Mouse (Mus musculus): ENCODE results near the gene Sft2d1. TPM values are rescaled to one million over a fixed set of nuclear protein-coding genes. Genes with fewer than 3 reads are reported as not detected.

Gene Sft2d1
- polyA plus RNA-seq, 1 experiment, result 70.2 TPM

DNA sequence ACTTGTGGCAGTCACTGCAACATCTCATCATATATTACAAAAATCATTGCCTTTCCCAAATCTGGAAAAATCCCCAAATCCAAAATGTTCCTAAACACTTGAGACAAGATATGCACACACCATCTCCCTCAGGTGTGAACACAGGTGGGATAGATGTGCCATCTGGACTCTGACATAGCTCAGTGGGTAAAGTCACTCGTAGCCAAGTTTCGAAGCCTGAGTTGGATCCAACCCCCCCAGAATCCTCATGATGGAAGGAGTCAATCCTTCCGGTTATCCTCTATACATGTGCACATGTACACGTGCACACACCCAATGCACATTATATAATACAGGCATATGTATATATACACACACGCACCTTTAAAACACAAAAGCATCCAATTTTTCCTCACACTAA, 50.0 kb downstream of the Sft2d1 start:
- H3K27me3 ChIP-seq (replicated peaks; ENCODE audit: control insufficient read depth, insufficient read depth, low read length), result no peaks in the 10 kb centered on the region
- no peaks in the 10 kb centered on the region for H3K36me3 ChIP-seq (ENCODE audit: control insufficient read depth, insufficient read depth, low read length)
- no peak for TF ChIP-seq CTCF (conservative IDR thresholded peaks at IDR 0.05; ENCODE audit: insufficient read depth, insufficient read length, low read depth, low read length)
- no peak for TF ChIP-seq POLR2A (IDR thresholded peaks at IDR 0.05; ENCODE audit: low read depth, low read length)
- no peak overlapping the region for H3K4me3 ChIP-seq (ENCODE audit: insufficient read depth, low read depth, low read length)
- no peak for DNase-seq
- no peak overlapping the region for H3K27ac ChIP-seq (ENCODE audit: insufficient read depth, low read depth, low read length)
- H3K4me1 ChIP-seq (ENCODE audit: control insufficient read depth, insufficient read depth, low read length), result no peaks in the 10 kb centered on the region
- WGBS, result 92% methylated on average over 5 of the region's 5 CpGs

DNA sequence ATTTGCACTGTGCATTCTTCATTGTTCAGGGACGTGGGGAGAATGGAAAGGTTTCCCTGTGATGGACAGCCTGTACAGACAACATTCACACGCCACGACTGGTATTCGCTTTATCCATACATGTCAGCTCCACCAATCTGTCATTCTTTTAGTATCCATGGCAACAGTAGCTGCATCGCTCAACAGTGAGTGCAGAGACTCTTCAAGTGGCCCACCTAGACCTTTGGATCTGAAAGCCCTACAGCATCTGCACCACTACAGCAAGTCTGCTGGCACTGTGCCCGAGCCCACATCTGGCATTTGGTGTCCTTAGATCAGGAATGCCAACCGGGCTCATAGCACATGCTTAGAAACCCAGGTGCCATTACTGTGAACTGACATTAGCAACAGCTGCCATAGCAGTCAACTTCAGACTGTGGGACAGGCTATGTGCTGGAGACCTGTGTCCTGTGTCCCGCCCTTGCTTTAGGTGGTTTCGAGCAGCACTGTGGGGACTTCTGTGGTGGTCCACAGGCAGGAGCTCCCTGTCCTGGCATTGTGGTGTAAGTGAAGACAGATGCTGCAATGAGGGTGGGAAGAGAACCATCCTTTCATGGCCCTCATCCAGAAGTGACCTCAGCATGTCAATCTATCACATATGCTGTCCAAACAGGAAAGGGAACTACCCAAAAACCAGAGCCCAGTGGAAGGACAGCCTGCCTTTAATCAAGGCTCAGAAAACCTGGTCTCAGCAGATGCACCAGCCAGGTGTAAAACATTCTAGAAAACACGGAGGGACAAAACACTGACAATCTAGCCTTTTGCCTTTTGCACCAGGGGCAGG, 50.6 kb downstream of the Sft2d1 start:
- no peak for DNase-seq
- no peaks in the 10 kb centered on the region for H3K36me3 ChIP-seq (ENCODE audit: control insufficient read depth, insufficient read depth, low read length)
- H3K4me1 ChIP-seq (ENCODE audit: control insufficient read depth, insufficient read depth, low read length), result no peaks in the 10 kb centered on the region
- WGBS, result 80% methylated on average over 10 of the region's 10 CpGs
- TF ChIP-seq POLR2A (IDR thresholded peaks at IDR 0.05; ENCODE audit: low read depth, low read length) (no peak), CTCF (conservative IDR thresholded peaks at IDR 0.05; ENCODE audit: insufficient read depth, insufficient read length, low read depth, low read length) (no peak)
- H3K4me3 ChIP-seq (ENCODE audit: insufficient read depth, low read depth, low read length), result no peak overlapping the region
- H3K27ac ChIP-seq (ENCODE audit: insufficient read depth, low read depth, low read length), result no peak overlapping the region
- no peaks in the 10 kb centered on the region for H3K27me3 ChIP-seq (replicated peaks; ENCODE audit: control insufficient read depth, insufficient read depth, low read length)

DNA sequence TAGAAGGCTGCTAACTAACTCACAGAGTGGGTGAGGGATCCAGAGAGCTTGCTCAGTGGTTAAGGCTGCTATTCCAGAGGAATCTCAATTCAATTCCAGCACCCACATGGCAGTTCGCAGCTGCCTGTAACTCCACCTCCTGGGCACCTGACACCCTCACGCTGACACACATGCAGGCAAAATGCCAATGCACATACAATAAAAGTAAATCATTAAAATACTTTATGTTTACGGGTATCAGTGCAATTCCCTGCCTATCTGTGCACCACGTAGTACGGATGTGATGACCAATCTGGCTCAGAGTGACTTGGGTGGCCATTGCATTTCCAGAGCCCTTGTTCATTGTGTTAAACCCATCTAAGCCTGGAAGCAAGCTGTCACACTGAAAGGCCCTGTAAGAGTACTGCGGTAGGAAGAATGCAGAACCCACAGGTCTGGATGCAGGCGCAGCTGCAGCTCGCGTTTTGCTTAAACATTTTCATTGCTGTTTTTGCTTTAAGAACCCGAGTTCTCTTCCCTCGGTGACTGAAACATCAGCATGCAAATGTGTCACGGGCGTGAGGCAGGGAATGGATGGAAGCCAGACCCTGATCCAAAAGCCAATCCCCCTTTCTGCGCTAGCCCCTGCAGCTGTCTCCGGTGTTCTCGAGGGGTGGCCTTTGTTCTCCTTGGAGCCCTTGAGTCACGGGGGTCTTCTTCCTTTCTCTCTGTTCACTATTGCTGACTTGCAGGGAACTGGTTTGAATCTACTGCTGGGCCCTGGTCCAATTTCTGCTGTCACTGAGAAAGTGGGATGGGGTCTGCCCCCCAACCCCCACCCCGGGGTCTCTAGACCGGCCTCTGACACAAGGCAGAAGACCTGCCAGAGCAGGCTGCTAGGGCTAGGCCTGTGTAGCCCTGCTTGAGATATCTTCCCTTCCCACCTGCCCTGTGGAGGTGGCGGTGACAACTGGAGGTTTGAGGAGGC, 56.9 kb downstream of the Sft2d1 start:
- no peak overlapping the region for H3K27ac ChIP-seq (ENCODE audit: insufficient read depth, low read depth, low read length)
- WGBS, result 45% methylated on average over 20 of the region's 20 CpGs
- no peak overlapping the region for H3K4me3 ChIP-seq (ENCODE audit: insufficient read depth, low read depth, low read length)
- no peaks in the 10 kb centered on the region for H3K36me3 ChIP-seq (ENCODE audit: control insufficient read depth, insufficient read depth, low read length)
- TF ChIP-seq POLR2A (IDR thresholded peaks at IDR 0.05; ENCODE audit: low read depth, low read length) (no peak), CTCF (conservative IDR thresholded peaks at IDR 0.05; ENCODE audit: insufficient read depth, insufficient read length, low read depth, low read length) (no peak)
- no peak for DNase-seq
- peaks cover 4% of the 10 kb centered on the region; the same call in 1 of the 2 replicates for H3K4me1 ChIP-seq (ENCODE audit: control insufficient read depth, insufficient read depth, low read length)
- H3K27me3 ChIP-seq (replicated peaks; ENCODE audit: control insufficient read depth, insufficient read depth, low read length), result no peaks in the 10 kb centered on the region

DNA sequence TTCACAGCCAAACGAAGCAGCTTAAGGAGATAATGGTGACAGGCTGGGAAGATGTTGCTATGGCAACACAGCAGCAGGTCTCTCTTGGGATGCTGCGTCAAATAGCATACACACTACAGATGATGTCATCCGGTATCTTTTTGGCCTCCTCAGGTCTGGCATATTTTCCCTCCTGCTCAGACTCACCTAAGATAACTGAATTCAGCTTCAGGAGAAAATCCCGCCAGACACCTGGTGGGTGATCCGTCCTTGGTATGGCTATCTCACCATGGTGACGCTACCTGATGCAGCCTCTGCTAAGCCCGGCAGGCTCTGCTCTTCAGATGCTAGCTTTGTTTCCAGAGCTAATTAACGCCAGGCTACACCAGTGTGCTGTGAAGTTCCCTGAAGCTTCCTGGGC, 57.7 kb downstream of the Sft2d1 start:
- Histone ChIP-seq H3K27me3 (replicated peaks; ENCODE audit: control insufficient read depth, insufficient read depth, low read length) (no peaks in the 10 kb centered on the region), H3K36me3 (ENCODE audit: control insufficient read depth, insufficient read depth, low read length) (no peaks in the 10 kb centered on the region), H3K27ac (ENCODE audit: insufficient read depth, low read depth, low read length) (no peak overlapping the region), H3K4me3 (ENCODE audit: insufficient read depth, low read depth, low read length) (no peak overlapping the region), H3K4me1 (ENCODE audit: control insufficient read depth, insufficient read depth, low read length) (peaks cover 4% of the 10 kb centered on the region; the same call in 1 of the 2 replicates)
- no peak for TF ChIP-seq POLR2A (IDR thresholded peaks at IDR 0.05; ENCODE audit: low read depth, low read length)
- TF ChIP-seq CTCF (conservative IDR thresholded peaks at IDR 0.05; ENCODE audit: insufficient read depth, insufficient read length, low read depth, low read length), result no peak
- DNase-seq, result no peak
- 63% methylated on average over 8 of the region's 8 CpGs for WGBS

DNA sequence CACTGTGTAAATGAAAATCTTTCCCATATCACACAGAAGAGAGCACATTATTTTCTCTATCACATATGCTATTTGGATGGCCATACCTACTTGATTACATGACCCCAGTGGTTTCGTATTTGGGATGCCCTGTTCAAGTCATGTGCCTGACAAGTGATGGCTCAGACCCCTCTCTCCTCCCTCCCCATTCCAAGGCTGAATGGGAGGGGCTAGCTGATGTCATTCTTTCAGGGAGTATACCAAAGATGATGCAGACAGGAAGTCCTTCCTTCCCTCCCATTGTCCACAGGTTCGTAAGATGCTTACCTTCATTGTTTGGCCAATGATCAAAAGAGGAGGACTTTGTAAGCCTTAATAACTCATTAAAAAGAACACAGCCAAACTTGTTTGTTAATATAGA, 58.3 kb downstream of the Sft2d1 start:
- no peak for TF ChIP-seq CTCF (conservative IDR thresholded peaks at IDR 0.05; ENCODE audit: insufficient read depth, insufficient read length, low read depth, low read length)
- TF ChIP-seq POLR2A (IDR thresholded peaks at IDR 0.05; ENCODE audit: low read depth, low read length), result no peak
- DNase-seq, result no peak
- Histone ChIP-seq H3K4me1 (ENCODE audit: control insufficient read depth, insufficient read depth, low read length) (peaks cover 4% of the 10 kb centered on the region; the same call in 1 of the 2 replicates), H3K27me3 (replicated peaks; ENCODE audit: control insufficient read depth, insufficient read depth, low read length) (no peaks in the 10 kb centered on the region), H3K27ac (ENCODE audit: insufficient read depth, low read depth, low read length) (no peak overlapping the region), H3K36me3 (ENCODE audit: control insufficient read depth, insufficient read depth, low read length) (no peaks in the 10 kb centered on the region), H3K4me3 (ENCODE audit: insufficient read depth, low read depth, low read length) (no peak overlapping the region)
- 60% methylated on average over 2 of the region's 2 CpGs for WGBS

DNA sequence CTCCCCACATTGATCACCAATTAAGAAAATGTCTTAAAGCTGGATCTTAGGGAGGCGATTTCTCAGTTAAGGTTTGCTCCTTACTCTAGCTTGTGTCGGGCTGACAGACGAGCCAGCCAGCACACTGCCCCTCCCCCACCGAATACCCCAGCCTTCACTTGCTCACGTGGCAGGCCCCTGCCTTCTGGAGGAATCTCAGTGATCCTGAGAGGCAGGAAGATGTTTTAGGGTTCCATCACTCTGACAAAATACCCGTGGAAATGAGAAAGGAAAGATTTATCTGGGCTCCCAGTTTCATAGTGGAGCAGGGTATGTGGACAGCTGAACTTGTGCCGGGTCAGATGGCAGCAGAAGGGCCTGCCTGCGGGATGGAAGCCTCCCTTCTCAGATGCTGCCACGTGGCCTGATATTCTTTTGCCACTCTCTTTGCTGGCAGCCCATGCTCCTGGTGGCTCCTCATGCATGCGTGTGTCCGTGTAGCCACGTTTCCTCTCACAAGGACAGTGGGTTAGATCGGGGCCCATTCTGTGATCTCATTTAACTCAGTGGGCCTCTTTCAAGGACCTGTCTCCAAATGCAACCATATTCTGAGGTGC, 59.8 kb downstream of the Sft2d1 start:
- Histone ChIP-seq H3K4me3 (ENCODE audit: insufficient read depth, low read depth, low read length) (no peak overlapping the region), H3K36me3 (ENCODE audit: control insufficient read depth, insufficient read depth, low read length) (no peaks in the 10 kb centered on the region), H3K27ac (ENCODE audit: insufficient read depth, low read depth, low read length) (no peak overlapping the region), H3K4me1 (ENCODE audit: control insufficient read depth, insufficient read depth, low read length) (peaks cover 4% of the 10 kb centered on the region; the same call in 1 of the 2 replicates), H3K27me3 (replicated peaks; ENCODE audit: control insufficient read depth, insufficient read depth, low read length) (no peaks in the 10 kb centered on the region)
- TF ChIP-seq CTCF (conservative IDR thresholded peaks at IDR 0.05; ENCODE audit: insufficient read depth, insufficient read length, low read depth, low read length) (no peak), POLR2A (IDR thresholded peaks at IDR 0.05; ENCODE audit: low read depth, low read length) (no peak)
- no peak for DNase-seq
- 56% methylated on average over 13 of the region's 13 CpGs for WGBS
